Mouse (Mus musculus): ENCODE measurements around the gene Dnlz.

Gene Dnlz

GRCm38 (mm10) chr2:26319519-26320244 lies 32.2 kb downstream of the Dnlz start:
- peak; percentile 32 to 45 for DNase-seq

DNA sequence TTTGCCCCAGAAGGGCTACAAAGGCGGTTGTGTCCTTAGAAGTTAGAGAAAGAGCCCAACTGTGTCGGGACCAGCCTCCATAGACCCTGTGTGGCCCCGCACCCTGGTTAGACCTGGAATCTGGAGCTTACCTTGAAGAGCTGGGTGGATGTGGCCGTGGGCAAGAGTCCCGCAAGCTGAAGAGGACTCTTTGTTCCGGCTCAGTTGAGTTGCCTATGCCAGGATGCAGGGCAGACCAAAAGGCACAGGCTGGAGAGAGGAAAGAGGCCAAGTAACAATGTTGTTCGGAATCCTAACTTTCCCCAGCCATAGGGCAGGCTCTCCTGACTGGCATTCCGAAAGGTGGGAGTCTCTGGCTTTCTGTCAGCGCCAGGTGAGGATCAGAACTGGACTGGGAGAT lies 32.8 kb downstream of the Dnlz start:
- peak; percentile 69 to 71 for DNase-seq

DNA sequence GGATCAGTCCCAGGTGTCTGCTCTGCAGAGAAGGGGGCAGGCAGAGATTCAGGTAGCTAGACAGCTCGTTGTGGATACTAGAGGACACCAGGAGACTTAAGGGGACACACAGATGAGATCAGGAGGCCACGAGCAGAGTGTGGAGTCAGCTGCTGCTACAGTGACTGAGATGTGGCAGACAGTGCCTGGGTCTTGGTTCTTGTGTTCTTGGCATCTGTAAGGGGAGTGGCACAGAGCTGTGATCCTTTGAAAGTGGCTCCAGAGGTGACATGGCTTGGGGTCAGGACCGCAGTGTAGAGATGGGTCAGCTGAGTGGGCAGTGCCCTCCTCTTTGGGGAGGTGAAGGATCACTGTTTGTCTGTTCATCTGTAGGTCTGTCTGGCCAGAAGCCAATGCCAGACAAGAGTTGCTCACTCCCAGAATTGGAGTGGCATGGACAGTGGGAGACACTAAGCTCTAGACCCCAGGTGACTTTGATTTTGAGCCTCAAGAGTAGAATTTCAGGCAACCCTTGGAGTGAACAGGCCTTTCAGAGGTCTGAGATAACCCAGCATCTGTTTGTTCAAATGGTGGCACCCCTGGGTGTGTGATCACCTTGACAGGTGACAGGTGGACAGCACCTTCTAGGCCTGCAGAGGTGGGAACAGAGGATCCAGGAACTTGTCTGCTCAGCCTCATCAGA lies 33.8 kb downstream of the Dnlz start:
- peak; percentile 25 to 41 for DNase-seq

DNA sequence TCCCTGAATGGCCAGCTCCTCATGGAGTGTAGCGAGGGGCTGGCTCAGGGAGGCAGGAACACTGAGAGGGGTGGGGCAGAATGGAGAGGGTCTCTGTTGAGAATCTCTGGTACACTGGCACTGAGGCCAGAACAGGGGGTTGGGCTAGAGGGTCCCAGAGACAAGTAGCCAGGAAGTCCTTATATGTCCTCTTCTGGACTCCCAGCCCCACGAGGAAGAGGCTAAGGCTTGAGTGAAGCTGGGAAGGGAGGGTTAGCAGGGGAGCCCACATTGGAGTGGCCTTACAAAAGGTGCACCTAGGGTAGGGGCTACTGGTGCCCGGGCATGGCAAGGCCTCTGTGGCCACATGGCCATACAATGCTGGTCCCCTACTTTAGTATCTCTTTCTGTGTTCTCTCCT lies 34.5 kb downstream of the Dnlz start:
- DNase-seq: peak in 1 of 2 experiments; percentile 16

DNA sequence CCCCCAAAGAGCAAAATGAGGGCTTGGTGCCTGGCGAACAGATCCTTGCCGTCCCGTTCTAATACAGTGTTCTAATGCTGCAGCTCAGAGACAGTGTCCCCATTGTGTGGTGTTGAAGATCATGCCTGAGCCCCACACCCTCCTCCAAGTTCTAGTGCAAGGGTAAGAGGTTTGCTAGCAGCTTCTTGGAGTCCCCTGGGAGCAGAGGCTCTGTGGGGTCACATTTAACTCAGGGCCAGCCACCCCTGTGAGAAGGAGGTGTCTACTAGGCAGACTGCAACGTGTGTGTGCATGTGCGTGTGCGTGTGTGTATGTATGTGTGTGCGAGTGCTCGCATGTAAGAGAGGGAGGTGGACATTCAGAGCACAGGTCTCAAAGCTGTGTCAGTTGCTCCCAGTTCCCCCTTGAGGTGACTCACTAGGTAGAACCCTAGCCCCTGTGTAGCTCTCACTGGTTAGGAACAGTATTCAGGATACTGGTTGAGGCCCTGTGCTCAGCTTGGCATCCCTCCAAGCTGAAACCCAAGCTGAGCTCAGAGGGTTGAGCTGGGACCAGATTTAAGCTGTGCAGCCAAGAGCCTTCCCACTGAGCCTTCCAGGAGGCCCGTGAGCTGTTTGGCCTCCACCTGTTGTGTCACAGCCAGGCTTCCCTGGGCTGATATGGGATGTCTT lies 35.2 kb downstream of the Dnlz start:
- DNase-seq: peak; percentile 56 to 70

DNA sequence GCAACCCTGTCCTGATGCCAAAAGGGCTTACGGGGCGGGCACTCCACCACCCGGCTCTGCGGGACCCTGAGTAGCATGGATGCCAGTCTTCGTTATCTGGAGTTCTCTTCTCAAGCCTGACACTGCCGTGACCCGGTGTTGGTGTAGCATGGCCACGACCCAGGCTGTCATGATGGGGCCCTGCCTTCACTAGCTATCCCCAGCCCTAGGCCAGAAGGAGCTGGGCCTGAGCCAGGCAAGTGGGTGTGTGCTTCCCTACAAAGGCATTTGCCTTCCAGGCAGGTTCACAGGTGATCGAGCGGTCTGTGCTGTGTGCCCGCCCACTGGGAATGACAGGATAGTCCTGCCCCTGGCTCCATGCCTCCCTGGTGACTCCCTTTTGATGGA lies 36.0 kb downstream of the Dnlz start:
- DNase-seq: peak; percentile 86 to 89

DNA sequence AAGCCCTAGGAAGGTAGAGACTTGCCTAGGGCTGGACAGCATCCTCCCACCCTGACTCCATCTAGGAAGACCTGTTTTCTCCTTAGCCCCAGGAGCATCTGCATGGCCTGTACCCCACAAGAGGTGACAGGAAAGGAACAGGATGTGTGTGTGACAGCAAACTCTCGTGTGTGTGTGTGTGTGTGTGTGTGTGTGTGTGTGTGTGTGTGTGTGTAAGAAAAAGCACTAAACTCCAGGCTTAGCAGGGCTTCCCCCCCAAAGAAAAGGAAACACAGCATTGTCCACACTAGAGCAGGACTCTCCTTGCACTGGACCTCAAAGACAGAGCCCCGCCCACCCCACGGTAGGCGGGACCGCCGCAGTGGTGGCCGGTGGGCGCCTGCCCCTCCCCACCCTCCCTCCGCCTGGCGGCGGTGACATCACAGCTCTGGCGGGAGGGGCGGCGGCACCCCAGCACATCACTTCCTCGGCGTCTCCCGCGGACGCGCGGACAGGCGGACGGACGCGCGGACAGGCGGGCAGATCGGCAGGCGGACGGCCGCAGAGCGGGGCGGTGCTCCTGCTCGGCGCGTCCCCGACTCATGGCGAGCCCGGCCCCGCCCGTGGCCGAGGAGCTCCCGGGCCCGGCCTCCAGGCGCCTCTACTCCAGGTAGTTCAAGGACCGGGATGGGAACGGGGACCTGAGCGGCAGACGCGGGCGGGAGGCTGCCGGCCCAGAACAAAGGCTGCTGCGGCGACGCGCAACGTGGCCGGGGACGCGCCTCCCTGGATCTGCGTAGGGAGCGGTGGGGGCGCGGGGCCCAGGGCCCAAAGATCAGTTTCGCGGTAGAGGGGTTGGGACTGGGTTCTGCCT lies 36.6 kb downstream of the Dnlz start, which contains the start of gene Gpsm1:
Gpsm1 (plus strand) TSS at position 444 of the 853 bp plus-strand sequence.
- DNase-seq: peak; percentile 78 to 87

- DNase-seq: peak; percentile 85 to 93
These were observed 37.4 kb downstream of the Dnlz start for GRCm38 (mm10) chr2:26314281-26315071.

GRCm38 (mm10) chr2:26313394-26313793 lies 38.5 kb downstream of the Dnlz start:
- peak in 1 of 2 experiments; percentile 24 for DNase-seq

- peak; percentile 53 to 68 for DNase-seq
These were observed 39.1 kb downstream of the Dnlz start for GRCm38 (mm10) chr2:26312812-26313211.

- DNase-seq: peak; percentile 20 to 25
These were observed 40.0 kb downstream of the Dnlz start for GRCm38 (mm10) chr2:26311936-26312335.

DNA sequence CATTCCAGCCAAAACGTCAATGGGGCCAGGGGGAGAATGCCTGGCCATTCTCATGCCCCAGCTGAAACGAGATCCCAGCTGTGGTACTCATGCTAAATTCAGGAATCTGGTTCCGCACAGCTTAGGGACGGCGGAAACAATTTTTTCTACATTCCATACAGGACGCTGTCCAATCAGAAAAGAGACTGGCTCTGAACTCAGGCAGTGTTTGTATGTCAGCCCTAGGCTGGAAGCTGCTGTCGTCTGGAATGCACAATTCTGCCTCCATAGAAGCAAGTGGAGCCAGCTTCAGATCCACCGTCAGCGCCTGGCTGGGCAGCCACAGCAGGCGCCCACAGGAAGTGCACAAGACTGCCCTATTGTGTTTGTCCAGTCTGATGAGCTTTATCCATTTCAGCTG lies 42.2 kb downstream of the Dnlz start:
- no peak for DNase-seq

GRCm38 (mm10) chr2:26306702-26307101 lies 45.2 kb downstream of the Dnlz start:
- DNase-seq: no peak

- no peak for DNase-seq
These were observed 46.4 kb downstream of the Dnlz start for GRCm38 (mm10) chr2:26305555-26305954.

- no peak for DNase-seq
These were observed 47.2 kb downstream of the Dnlz start for GRCm38 (mm10) chr2:26304711-26305110.

DNA sequence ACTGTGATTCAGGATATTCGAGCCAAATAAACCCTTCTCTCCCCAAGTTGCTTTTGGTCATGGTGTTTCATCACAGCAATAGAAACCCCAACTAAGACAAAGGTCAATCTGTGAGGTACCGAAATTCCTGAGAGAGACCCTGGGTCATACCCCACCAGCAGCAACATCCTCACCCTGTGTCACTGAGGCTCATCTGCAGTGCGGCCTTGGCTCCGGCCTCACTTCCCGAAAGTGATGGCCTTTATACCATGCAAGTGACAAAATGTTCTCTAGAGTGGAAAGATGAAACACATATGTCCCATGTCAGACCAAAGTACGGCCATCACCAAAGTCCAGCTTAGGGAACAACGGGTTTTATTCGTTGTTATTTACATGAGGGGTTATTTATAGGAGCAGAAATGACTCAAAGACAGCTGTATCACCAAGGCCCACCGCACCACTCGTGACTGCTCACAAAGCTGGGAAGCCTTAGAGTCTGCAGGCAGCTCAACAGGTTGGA lies 49.9 kb downstream of the Dnlz start:
- DNase-seq: no peak

DNA sequence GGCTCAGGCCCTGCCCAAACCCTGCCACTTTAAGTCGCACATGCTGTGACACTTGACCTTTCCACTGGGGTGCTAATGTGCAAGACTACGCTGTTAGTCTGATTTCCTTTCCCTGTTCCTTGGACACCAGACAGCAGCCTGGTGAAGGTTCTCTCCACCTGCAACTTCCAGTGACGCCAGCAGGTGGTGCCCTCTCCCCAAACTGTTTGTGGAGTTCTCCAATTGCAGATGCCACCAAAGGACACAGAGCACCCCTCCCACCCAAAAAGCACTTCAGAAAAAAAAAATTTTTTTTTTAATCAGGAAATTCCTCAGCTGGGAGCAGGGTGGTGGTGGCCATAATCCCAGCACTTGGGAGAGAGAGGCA lies 51.1 kb downstream of the Dnlz start:
- peak; percentile 94 to 95 for DNase-seq

DNA sequence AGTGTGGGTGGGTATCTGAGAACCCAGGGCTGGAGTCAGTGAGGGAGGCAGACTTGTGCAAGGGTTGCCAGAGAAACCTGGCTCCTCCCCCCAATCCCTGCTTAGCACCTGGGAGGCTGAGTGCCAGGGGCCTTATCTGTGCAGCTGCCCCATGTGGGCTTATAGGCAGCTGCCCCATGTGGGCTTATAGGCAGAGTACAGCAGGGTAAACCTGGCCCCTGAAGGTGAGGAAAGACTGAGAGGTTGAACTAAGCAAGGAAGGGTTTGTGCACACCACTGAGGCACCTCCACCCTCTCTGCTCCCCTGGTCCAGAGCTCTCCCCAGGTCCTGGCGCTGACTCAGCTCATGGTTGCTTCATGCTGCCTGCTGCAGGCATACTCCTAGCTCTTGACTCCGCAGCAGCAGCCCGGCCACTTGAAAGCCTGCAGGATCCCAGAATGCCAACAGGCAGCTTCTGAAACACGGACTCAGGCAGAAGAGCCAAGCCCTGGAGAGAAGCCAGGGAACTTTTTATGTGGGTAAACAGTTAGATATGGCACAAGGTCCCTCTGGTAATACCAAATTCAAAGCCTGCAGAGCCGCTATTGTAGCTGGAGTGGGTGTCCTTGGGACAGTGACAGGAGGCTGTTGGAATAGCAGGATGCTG lies 51.6 kb downstream of the Dnlz start:
- DNase-seq: peak; percentile 53 to 65

DNA sequence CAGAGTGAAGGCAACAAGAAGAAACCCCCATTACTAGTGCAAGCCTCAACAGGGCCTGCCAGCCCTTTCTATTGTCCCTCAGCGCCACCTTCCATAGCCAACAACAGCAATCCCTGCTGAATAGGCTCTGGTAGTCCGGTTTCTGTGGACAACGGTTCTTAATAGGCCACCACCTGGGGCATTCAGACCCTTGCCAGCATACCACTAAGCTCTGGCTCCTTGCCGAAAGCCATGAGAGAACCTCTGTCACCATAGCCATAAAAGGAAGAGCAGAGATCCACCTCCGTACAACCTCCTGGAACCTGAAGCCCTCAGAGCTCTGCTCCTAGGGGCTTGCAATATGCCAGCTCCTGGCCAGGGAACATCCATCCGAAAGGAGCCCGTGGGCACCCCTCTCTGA lies 52.6 kb downstream of the Dnlz start:
- peak; percentile 62 to 73 for DNase-seq

- no peak for DNase-seq
These were observed 53.1 kb downstream of the Dnlz start for GRCm38 (mm10) chr2:26298856-26299230.

- peak; percentile 55 to 57 for DNase-seq
These were observed 53.6 kb downstream of the Dnlz start for GRCm38 (mm10) chr2:26298208-26298855.
